Mouse (Mus musculus) forebrain, embryonic 14.5 days (tissue): ENCODE results near the gene Urm1. TPM values are rescaled to one million over a fixed set of nuclear protein-coding genes. Genes with fewer than 3 reads are reported as not detected.

Source experiments
- ATAC-seq: fragments of 200-750 bp; cut with Nextera tagmentation; 2 replicates; pipeline ENCODE4 v1.8.0; 2017; ENCODE audit warnings: mild to moderate bottlenecking, moderate library complexity
- DNase-seq: peaks from one replicate; pipeline ENCODE4 v3.0.0-alpha.2; 2015; ENCODE audit warnings: low spot score
- H3K27ac ChIP-seq: fragments of 300-500 bp; sonication (generic); 2 replicates; pipeline ENCODE4 v1.5.1; 2014; ENCODE audit warnings: low read depth, mild to moderate bottlenecking, control low read depth, low read length, moderate library complexity
- H3K27me3 ChIP-seq: fragments of 300-500 bp; sonication (generic); replicated peaks from 2 replicates; pipeline ENCODE4 v1.6.1; 2014; ENCODE audit warnings: low read length, control low read depth, mixed read lengths; ENCODE audit not compliant: control insufficient read depth, insufficient read depth
- H3K36me3 ChIP-seq: fragments of 300-500 bp; sonication (generic); 2 replicates; pipeline ENCODE4 v1.6.1; 2014; ENCODE audit warnings: low read length, control low read depth; ENCODE audit not compliant: control insufficient read depth, insufficient read depth
- H3K4me1 ChIP-seq: fragments of 300-500 bp; sonication (generic); 2 replicates; pipeline ENCODE4 v1.6.1; 2014; ENCODE audit warnings: antibody characterized with exemption, low read length, control low read depth; ENCODE audit not compliant: control insufficient read depth, insufficient read depth
- H3K4me2 ChIP-seq: fragments of 300-500 bp; sonication (generic); 2 replicates; pipeline ENCODE4 v1.6.1; 2014; ENCODE audit warnings: mild to moderate bottlenecking, control low read depth, low read length
- H3K4me3 ChIP-seq: fragments of 300-500 bp; sonication (generic); 2 replicates; pipeline ENCODE4 v1.5.1; 2014; ENCODE audit warnings: low read depth, low read length, control low read depth
- H3K9ac ChIP-seq: fragments of 300-500 bp; sonication (generic); 2 replicates; pipeline ENCODE4 v1.6.1; 2014; ENCODE audit warnings: mild to moderate bottlenecking, low read length, control low read depth, moderate library complexity
- H3K9me3 ChIP-seq: fragments of 300-500 bp; sonication (generic); replicated peaks from 2 replicates; pipeline ENCODE4 v1.6.1; 2016; ENCODE audit warnings: low read length, control low read depth, mixed read lengths; ENCODE audit not compliant: control insufficient read depth
- WGBS: fragments of 180-500 bp; shearing (Covaris S2); extraction: QIAGEN DNeasy Blood & Tissue Kit; methylation state at CpG from one replicate; pipeline ENCODE4 v1.1.7; 2014; 5-methylcytosine and 5-hydroxymethylcytosine counted together
- microRNA-seq: library from miRNA; unstranded; fragments of <30 nt; microRNA quantifications from one replicate; pipeline ENCODE4, GENCODE M21; 2016
- polyA plus RNA-seq: library from polyadenylated mRNA; unstranded; fragments of >200 nt; fragmentation: Nextera tagmentation; extraction: Ambion mirVana; gene quantifications from 2 replicates; pipeline ENCODE4 v1.2.1, GENCODE M21; 2014

Gene Urm1
- polyA plus RNA-seq, 1 experiment from 2014 or later: 21.0 TPM

DNA sequence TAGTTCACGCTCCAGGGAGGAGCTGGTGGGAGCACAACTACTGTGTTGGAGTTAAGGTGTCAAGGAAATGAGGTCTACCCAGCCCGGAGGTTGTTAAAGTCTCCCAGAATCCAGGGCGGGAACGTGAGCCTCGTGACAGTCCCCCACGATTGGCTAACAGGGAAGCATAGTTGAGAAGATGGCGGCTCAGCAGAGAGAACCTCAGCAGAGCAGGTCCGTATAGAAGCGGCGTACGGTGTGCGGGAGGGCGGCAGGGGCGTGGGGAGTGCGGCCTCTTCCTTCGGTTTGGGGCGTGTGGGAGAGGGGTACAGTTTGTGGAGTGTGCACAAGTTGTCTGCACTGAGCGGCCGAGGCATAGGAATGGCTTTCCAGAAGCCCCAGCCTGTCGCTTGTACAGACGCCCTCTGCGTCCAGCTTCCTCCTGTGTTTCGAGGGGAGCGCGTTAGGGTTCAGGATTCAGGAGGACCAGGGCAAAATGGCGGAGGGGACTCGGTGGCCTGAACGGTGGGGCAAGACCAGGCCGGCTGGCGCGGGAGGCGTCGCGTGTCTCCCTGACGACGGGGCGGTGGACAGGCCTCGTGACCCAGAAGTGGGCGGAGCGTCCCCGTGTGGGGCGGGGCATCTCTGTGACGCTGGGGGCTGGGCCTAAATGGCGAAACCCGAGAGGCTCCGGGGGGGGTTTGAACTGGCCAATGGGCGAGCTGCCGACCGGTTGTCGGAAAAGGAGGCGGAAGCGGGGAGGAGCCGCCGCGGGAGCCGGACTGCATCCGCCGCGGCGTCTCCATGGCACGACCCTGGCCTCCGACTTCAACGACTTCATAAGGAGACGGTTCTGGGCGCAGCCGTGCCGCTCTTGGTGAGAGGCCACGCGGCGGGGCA is 69.4 kb downstream of the Urm1 start, which contains the start of gene Odf2:
TSS of gene Odf2 (plus strand) at position 156 of the 879 bp plus-strand sequence.
- ATAC-seq (peak; percentile 90), DNase-seq (peak; percentile 99)
- H3K4me2 ChIP-seq: peak within 1 kb of the TSS; percentile 87
- H3K4me1 ChIP-seq: peaks cover 8% of the 10 kb centered on the region
- H3K27ac ChIP-seq: peak within 1 kb of the TSS; percentile 78
- H3K4me3 ChIP-seq: peak within 1 kb of the TSS; percentile 79
- peak within 1 kb of the TSS; percentile 85 for H3K9ac ChIP-seq
- 2% methylated on average over 65 of the region's 70 CpGs for WGBS
- no peaks in the 10 kb centered on the region for H3K9me3 ChIP-seq
- H3K36me3 ChIP-seq: peaks cover 26% of the 10 kb centered on the region
- peaks cover 5% of the 10 kb centered on the region; the same call in 1 of the 2 replicates for H3K27me3 ChIP-seq

DNA sequence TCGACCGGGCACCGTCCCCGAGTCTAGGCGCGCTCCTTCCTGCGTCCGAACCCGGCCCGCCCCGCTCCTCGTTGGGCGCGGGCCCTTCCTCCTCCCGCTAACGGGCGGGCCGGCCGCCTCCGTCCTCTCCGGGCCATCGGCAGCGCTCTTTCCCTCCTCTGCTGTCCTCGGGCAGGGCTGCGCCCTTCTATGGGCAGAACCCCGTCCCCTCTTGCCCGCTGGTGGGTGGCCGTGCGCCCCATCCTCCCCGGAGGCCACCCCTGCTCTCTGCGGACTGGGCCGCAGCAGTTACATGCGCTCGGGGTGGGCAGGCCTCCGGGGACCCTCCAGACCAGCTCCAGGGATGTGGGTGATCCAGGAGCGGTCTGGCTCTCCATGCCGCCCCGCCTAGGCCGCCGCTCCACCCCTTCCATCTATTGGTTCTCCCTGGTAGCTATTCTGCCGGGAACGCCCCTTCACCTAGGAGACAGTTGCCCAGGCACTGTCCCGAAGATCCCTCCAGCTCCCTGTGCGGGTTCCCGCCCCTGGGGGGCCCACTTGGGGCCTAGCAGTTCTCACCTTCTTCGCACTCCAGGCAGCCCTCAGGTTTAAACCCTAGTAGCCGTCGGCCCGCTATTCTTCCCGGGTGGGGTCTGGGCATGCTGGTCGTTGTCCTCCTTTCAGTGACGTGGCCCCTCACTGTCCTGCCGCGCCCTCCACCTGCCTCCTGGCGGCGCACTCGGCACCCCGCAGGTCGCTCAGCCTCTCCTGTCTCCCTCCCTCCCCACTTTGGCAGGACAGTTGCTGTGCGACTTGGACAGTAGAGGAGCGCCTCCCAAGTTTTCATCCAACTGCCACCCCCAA is 70.3 kb downstream of the Urm1 start:
- H3K4me1 ChIP-seq: peaks cover 8% of the 10 kb centered on the region
- no peaks in the 10 kb centered on the region for H3K9me3 ChIP-seq
- peak overlapping the region; percentile 78 for H3K27ac ChIP-seq
- ATAC-seq: peak; percentile 89
- DNase-seq: peak; percentile 89
- peak overlapping the region; percentile 85 for H3K9ac ChIP-seq
- H3K4me2 ChIP-seq: peak overlapping the region; percentile 87
- peak overlapping the region; percentile 79 for H3K4me3 ChIP-seq
- H3K36me3 ChIP-seq: peaks cover 34% of the 10 kb centered on the region
- under 1% methylated on average over 60 of the region's 61 CpGs for WGBS
- peaks cover 5% of the 10 kb centered on the region; the same call in 1 of the 2 replicates for H3K27me3 ChIP-seq

DNA sequence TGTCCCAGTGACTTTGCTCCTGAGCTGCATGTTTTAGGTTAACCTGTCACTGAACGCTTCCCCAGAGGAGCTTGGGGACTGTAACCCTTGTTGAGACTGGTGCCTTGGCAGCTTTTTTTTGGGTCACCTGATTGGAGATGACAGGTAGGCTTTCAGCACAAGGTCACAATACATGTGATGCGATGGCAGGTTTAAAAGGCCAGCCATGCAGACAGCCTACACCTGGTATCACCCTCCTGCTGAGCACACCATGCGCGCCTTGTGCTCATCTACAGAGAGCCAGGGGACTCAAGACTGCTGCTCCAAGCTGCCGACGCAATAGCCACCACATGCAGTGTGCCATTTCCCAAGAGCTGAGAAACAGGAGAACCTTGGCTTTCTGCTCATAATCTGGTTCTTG is 71.9 kb downstream of the Urm1 start:
- Histone ChIP-seq H3K36me3 (peaks cover 48% of the 10 kb centered on the region), H3K4me1 (peaks cover 8% of the 10 kb centered on the region), H3K9me3 (no peaks in the 10 kb centered on the region), H3K27ac (no peak overlapping the region), H3K4me3 (no peak overlapping the region), H3K27me3 (peaks cover 5% of the 10 kb centered on the region; the same call in 1 of the 2 replicates), H3K4me2 (no peak overlapping the region), H3K9ac (no peak overlapping the region; the same call in 1 of the 2 replicates)
- DNase-seq: no peak
- 88% methylated on average over 6 of the region's 6 CpGs for WGBS
- ATAC-seq: no peak

Small RNA genes within 50 kb of the gene (microRNA-seq; reads per million reads assigned to microRNA genes)
- gene Mir219a-2: not detected
- not detected for gene Mir219b

Other genes with a start within 250 kb of the Urm1 start
- gene Rapgef1, start 200.4 kb upstream of the Urm1 start, polyA plus RNA-seq: 17.3 and 19.9 TPM in 2 replicates
- not detected in 2 replicates for gene Gm13420, start 68.4 kb upstream of the Urm1 start, polyA plus RNA-seq
- not detected in 2 replicates for gene Gm13547, start 60.8 kb upstream of the Urm1 start, polyA plus RNA-seq
- gene Coq4, start 32.6 kb upstream of the Urm1 start, polyA plus RNA-seq: 36.0 and 37.5 TPM in 2 replicates
- 26.8 and 31.1 TPM in 2 replicates for gene Trub2, start 31.6 kb upstream of the Urm1 start, polyA plus RNA-seq
- 22.6 and 26.1 TPM in 2 replicates for gene Slc27a4, start 17.4 kb upstream of the Urm1 start, polyA plus RNA-seq
- gene Cercam, start 49.1 kb downstream of the Urm1 start, polyA plus RNA-seq: 3.1 and 3.9 TPM in 2 replicates
- 36.4 and 43.6 TPM in 2 replicates for gene Odf2, start 69.1 kb downstream of the Urm1 start, polyA plus RNA-seq
- gene Gle1, start 115.4 kb downstream of the Urm1 start, polyA plus RNA-seq: 54.0 and 63.3 TPM in 2 replicates
- 310 and 312 TPM in 2 replicates for gene Sptan1, start 145.5 kb downstream of the Urm1 start, polyA plus RNA-seq
- gene Wdr34, start 228.8 kb downstream of the Urm1 start, polyA plus RNA-seq: 51.4 and 63.1 TPM in 2 replicates
- 379 and 393 TPM in 2 replicates for gene Set, start 237.3 kb downstream of the Urm1 start, polyA plus RNA-seq